In the genomic region with DNA sequence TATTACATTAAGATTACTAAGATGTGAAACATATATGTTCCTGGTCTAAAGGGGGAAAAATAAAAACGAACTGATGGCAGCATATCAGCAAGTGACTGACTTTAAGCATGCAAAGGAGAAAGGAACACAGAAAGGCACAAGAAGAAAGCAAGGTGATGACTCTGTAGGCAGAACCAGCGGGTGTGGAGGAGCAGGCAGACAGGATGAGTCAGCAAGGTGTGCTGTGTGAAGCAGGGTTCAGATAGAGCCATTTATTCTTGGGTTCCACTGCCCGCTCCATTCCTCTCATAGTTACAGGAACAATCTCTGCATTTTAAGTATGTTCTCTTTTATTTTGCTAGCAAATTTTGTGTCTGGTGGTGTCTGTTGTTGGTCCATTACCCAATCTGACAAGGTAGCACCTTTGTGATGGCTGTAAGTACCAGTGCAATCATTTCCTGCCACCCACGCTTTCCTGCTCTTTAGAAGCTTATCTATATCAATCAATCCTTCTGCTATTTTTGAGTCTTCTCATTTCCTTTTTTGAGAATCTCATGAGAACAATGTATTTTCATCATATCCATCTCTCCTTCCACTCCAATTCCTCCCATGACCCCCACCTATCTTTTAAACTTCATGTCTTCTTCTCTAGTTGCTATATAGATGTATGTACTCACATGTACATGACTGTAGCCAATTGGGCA, we compare ENCODE assay signal across 23 mouse cellular contexts. TPM values are rescaled to one million over a fixed set of nuclear protein-coding genes. Genes with fewer than 3 reads are reported as not detected.
DNase-seq lines count a peak whose midpoint lies in the region; ATAC-seq and TF ChIP-seq lines count a peak whose summit lies in the region.
"Had no signal": no experiment of that assay in that cellular context is flagged by ENCODE, and none has a peak within 500 bp of the region (broad histone marks: within the 10 kb centered on the region; RNA-seq: fewer than 3 reads in every experiment).

No protein-coding gene starts in this region.

- no peak overlapping the region for H3K9ac ChIP-seq in midbrain, embryonic 11.5 days (ENCODE audit: low read length)
- H3K9ac ChIP-seq in midbrain, embryonic 16.5 days (ENCODE audit: low read depth, low read length), result no peak overlapping the region
- H3K9ac ChIP-seq in MEL (ENCODE audit: control insufficient read depth, low read depth, low read length, poor library complexity, severe bottlenecking), result no peak overlapping the region
- H3K9ac ChIP-seq: forebrain, embryonic 15.5 days; hindbrain, embryonic 14.5 days; lung, embryonic 15.5 days; midbrain, embryonic 15.5 days; neural tube, embryonic 13.5 days had no signal

- peak; percentile 80 to 87 for TF ChIP-seq EP300 in MEL (IDR thresholded peaks at IDR 0.05; ENCODE audit: low read depth in 1 of 2, low read length in 2 of 2)

- no peaks in the 10 kb centered on the region for H3K9me3 ChIP-seq in midbrain, embryonic 11.5 days (ENCODE audit: control insufficient read depth, low read length)
- H3K9me3 ChIP-seq in midbrain, embryonic 16.5 days (replicated peaks; ENCODE audit: control insufficient read depth, low read length, poor library complexity, severe bottlenecking), result no peaks in the 10 kb centered on the region
- no peaks in the 10 kb centered on the region for H3K9me3 ChIP-seq in MEL (replicated peaks; ENCODE audit: insufficient read depth, low read length)
- H3K9me3 ChIP-seq: forebrain, embryonic 15.5 days; lung, embryonic 15.5 days; midbrain, embryonic 15.5 days; neural tube, embryonic 13.5 days had no signal

- no peak for TF ChIP-seq RAD21 in MEL (IDR thresholded peaks at IDR 0.05; ENCODE audit: low read depth, low read length)

- WGBS in midbrain, embryonic 11.5 days, result 87% methylated on average over 4 of the region's 4 CpGs
- 92% methylated on average over 4 of the region's 4 CpGs for WGBS in midbrain, embryonic 16.5 days

- H3K27me3 ChIP-seq in midbrain, embryonic 11.5 days (ENCODE audit: control insufficient read depth, insufficient read depth, low read length), result no peaks in the 10 kb centered on the region
- H3K27me3 ChIP-seq in midbrain, embryonic 16.5 days (ENCODE audit: control insufficient read depth, insufficient read depth, low read depth, low read length), result no peaks in the 10 kb centered on the region
- H3K27me3 ChIP-seq in MEL (ENCODE audit: control insufficient read depth in 1 of 2, insufficient read depth in 2 of 2, low read length in 2 of 2), result no peaks in the 10 kb centered on the region
- H3K27me3 ChIP-seq: CH12.LX; forebrain, embryonic 15.5 days; lung, embryonic 15.5 days; midbrain, embryonic 15.5 days; neural tube, embryonic 13.5 days had no signal

- TF ChIP-seq CTCF in MEL (IDR thresholded peaks at IDR 0.05 in 2 of 3, conservative IDR thresholded peaks at IDR 0.05 in 1 of 3; ENCODE audit: control insufficient read depth in 1 of 3, insufficient read depth in 1 of 3, low read depth in 2 of 3, low read length in 3 of 3, poor library complexity in 1 of 3, severe bottlenecking in 1 of 3), result no peak

- H3K27ac ChIP-seq in midbrain, embryonic 11.5 days (ENCODE audit: low read depth, low read length), result no peak overlapping the region
- no peak overlapping the region for H3K27ac ChIP-seq in midbrain, embryonic 16.5 days (ENCODE audit: low read length)
- peak overlapping the region; percentile 2; the same call in 1 of the 2 replicates for H3K27ac ChIP-seq in MEL (ENCODE audit: control insufficient read depth, low read depth, low read length)
- H3K27ac ChIP-seq: forebrain, embryonic 15.5 days; gastrocnemius, adult 2 months; heart, adult 2 months; hindbrain, embryonic 14.5 days; lung, embryonic 15.5 days; midbrain, embryonic 15.5 days; neural tube, embryonic 13.5 days had no signal

- peaks cover 39% of the 10 kb centered on the region for H3K79me2 ChIP-seq in MEL (ENCODE audit: control insufficient read depth, insufficient read depth, low read length, poor library complexity)

- H3K4me2 ChIP-seq in midbrain, embryonic 11.5 days, result no peak overlapping the region
- no peak overlapping the region for H3K4me2 ChIP-seq in midbrain, embryonic 16.5 days (ENCODE audit: low read length)
- H3K4me2 ChIP-seq: forebrain, embryonic 15.5 days; hindbrain, embryonic 14.5 days; liver, embryonic 11.5 days; lung, embryonic 15.5 days; midbrain, embryonic 15.5 days; neural tube, embryonic 13.5 days had no signal

- peaks cover 8% of the 10 kb centered on the region; the same call in 1 of the 2 replicates for H3K36me3 ChIP-seq in midbrain, embryonic 11.5 days (ENCODE audit: control insufficient read depth, insufficient read depth, low read length)
- peaks cover 14% of the 10 kb centered on the region; the same call in 1 of the 2 replicates for H3K36me3 ChIP-seq in midbrain, embryonic 16.5 days (ENCODE audit: control insufficient read depth, insufficient read depth, low read length)
- H3K36me3 ChIP-seq in MEL (ENCODE audit: control insufficient read depth in 1 of 2, insufficient read depth in 2 of 2, low read length in 2 of 2), result peaks cover 43 to 72% of the 10 kb centered on the region in 2 experiments

- no peak for ATAC-seq in midbrain, embryonic 11.5 days (ENCODE audit: low FRiP score)
- ATAC-seq in midbrain, embryonic 16.5 days, result no peak
- ATAC-seq: forebrain, embryonic 15.5 days; midbrain, embryonic 15.5 days had no signal

- TF ChIP-seq POLR2A in MEL (IDR thresholded peaks at IDR 0.05; ENCODE audit: control insufficient read depth in 1 of 2, insufficient read depth in 1 of 2, low read depth in 1 of 2, low read length in 2 of 2, poor library complexity in 1 of 2), result no peak

- no peaks in the 10 kb centered on the region for H3K4me1 ChIP-seq in midbrain, embryonic 11.5 days (ENCODE audit: control insufficient read depth, insufficient read depth, low read length)
- H3K4me1 ChIP-seq in midbrain, embryonic 16.5 days (ENCODE audit: control insufficient read depth, insufficient read depth, low read length), result no peaks in the 10 kb centered on the region
- peaks cover 4 to 21% of the 10 kb centered on the region in 2 experiments for H3K4me1 ChIP-seq in MEL (ENCODE audit: control insufficient read depth in 1 of 2, insufficient read depth in 2 of 2, low read length in 2 of 2)
- H3K4me1 ChIP-seq: forebrain, embryonic 15.5 days; lung, embryonic 15.5 days; midbrain, embryonic 15.5 days had no signal

- H3K4me3 ChIP-seq in midbrain, embryonic 11.5 days (ENCODE audit: low read depth, low read length), result no peak overlapping the region
- no peak overlapping the region for H3K4me3 ChIP-seq in midbrain, embryonic 16.5 days (ENCODE audit: low read depth, low read length)
- H3K4me3 ChIP-seq in MEL (ENCODE audit: control insufficient read depth in 1 of 2, insufficient read depth in 1 of 2, low read depth in 2 of 2, low read length in 2 of 2), result no peak overlapping the region
- H3K4me3 ChIP-seq: forebrain, embryonic 15.5 days; gastrocnemius, adult 2 months; heart, adult 2 months; lung, embryonic 15.5 days; midbrain, embryonic 15.5 days; neural tube, embryonic 13.5 days had no signal

- peak; percentile 75 for DNase-seq in midbrain, embryonic 11.5 days (ENCODE audit: low spot score, missing footprints)
- DNase-seq in B cell, adult 2 months, result peak; percentile 29 to 35
- DNase-seq in MEL (ENCODE audit: low read depth, low spot score) (peak; percentile 67), MN1 (ENCODE audit: low spot score) (no peak)
- DNase-seq in naive thymus-derived CD4-positive, alpha-beta T cell, adult 2 months (ENCODE audit: low read depth), result peak; percentile 87
- no peak for DNase-seq in right cerebral cortex, adult 2 months (ENCODE audit: low spot score in 2 of 2)
- no peak for DNase-seq in left cerebral cortex, adult 8-10 months (ENCODE audit: low spot score in 2 of 2)
- DNase-seq: adrenal gland, adult 8-10 months; cerebellum, adult 18-20 months; gastrocnemius, adult 2 months; heart, adult 2 months; heart, postnatal 10 days; kidney, adult 8-10 months; kidney, postnatal 36 days; spleen, adult 18-20 months had no signal

TF ChIP-seq in MEL, 35 proteins besides CTCF, POLR2A, EP300 and RAD21 (continues in another document):
- TF ChIP-seq TAL1 (IDR thresholded peaks at IDR 0.05; ENCODE audit: low read length), result peak; percentile 50; the same call in 1 of the 2 replicates
- peak; percentile 69; the same call in 1 of the 2 replicates for TF ChIP-seq TCF12 (IDR thresholded peaks at IDR 0.05; ENCODE audit: low read depth, low read length)
- 0 out of 2 replicates have a peak, but pooled peaks have one; percentile 28 for TF ChIP-seq SIN3A (IDR thresholded peaks at IDR 0.05; ENCODE audit: low read length)
- TF ChIP-seq ZNF384 (IDR thresholded peaks at IDR 0.05; ENCODE audit: low read depth, low read length), result no peak
- peak; percentile 71 for TF ChIP-seq ETS1 (IDR thresholded peaks at IDR 0.05; ENCODE audit: low read depth, low read length)
- TF ChIP-seq MYC (IDR thresholded peaks at IDR 0.05; ENCODE audit: low read depth, low read length), result 0 out of 2 replicates have a peak, but pooled peaks have one; percentile 26
- TF ChIP-seq SMC3 (IDR thresholded peaks at IDR 0.05; ENCODE audit: low read depth, low read length), result no peak
- TF ChIP-seq MAFK (IDR thresholded peaks at IDR 0.05; ENCODE audit: borderline replicate concordance, low read depth, low read length), result 0 out of 2 replicates have a peak, but pooled peaks have one; percentile 14
- no peak for TF ChIP-seq MAZ (IDR thresholded peaks at IDR 0.05; ENCODE audit: low read depth, low read length)
- no peak for TF ChIP-seq MYB (IDR thresholded peaks at IDR 0.05; ENCODE audit: low read depth, low read length)
- TF ChIP-seq MXI1 (IDR thresholded peaks at IDR 0.05; ENCODE audit: low read depth, low read length), result no peak
- no peak for TF ChIP-seq ZC3H11A (IDR thresholded peaks at IDR 0.05; ENCODE audit: low read depth, low read length)
- TF ChIP-seq CHD2 (IDR thresholded peaks at IDR 0.05; ENCODE audit: low read length), result no peak
- peak; percentile 85 for TF ChIP-seq GATA1 (IDR thresholded peaks at IDR 0.05; ENCODE audit: low read depth, low read length)

RNA-seq across cellular contexts. Expression of a gene that starts 21.4 kb away (rescaled TPM):
- polyA plus RNA-seq in midbrain, embryonic 11.5 days (2014; fragmentation: Nextera tagmentation; extraction: Ambion mirVana), result 12.6 and 13.9 TPM in 2 replicates
- 19.6 and 22.3 TPM in 2 replicates for polyA plus RNA-seq in midbrain, embryonic 16.5 days (2015; fragmentation: Nextera tagmentation; extraction: Ambion mirVana)
- 7.5 and 8.4 TPM in 2 replicates for total RNA-seq in MEL (2012; rRNA removed)
- polyA plus RNA-seq in MEL (2012; ENCODE audit: insufficient read depth in 1 of 2, insufficient read length in 2 of 2, low read depth in 1 of 2, low replicate concordance in 2 of 2, missing spikeins in 1 of 2), result 10 to 100 TPM in 1 of 2 experiments, not detected in 1; 16.5 TPM
- 10 to 100 TPM; 79.0 to 84.9 (median 81.5) TPM for total RNA-seq in left cerebral cortex, adult 8-10 months (2022)

RNA-seq across cellular contexts. Expression of a gene that starts 37.0 kb away (rescaled TPM):
- polyA plus RNA-seq in midbrain, embryonic 11.5 days (2014; fragmentation: Nextera tagmentation; extraction: Ambion mirVana), result 40.6 and 50.4 TPM in 2 replicates
- 19.1 and 19.8 TPM in 2 replicates for polyA plus RNA-seq in midbrain, embryonic 16.5 days (2015; fragmentation: Nextera tagmentation; extraction: Ambion mirVana)
- 64.6 and 66.1 TPM in 2 replicates for total RNA-seq in MEL (2012; rRNA removed)
- 100 to 1,000 TPM in 1 of 2 experiments, 10 to 100 TPM in 1; 82.8 to 221 TPM for polyA plus RNA-seq in MEL (2012; ENCODE audit: insufficient read depth in 1 of 2, insufficient read length in 2 of 2, low read depth in 1 of 2, low replicate concordance in 2 of 2, missing spikeins in 1 of 2)
- total RNA-seq in left cerebral cortex, adult 8-10 months (2022), result 10 to 100 TPM; 47.2 to 54.8 (median 50.0) TPM

Comparison
In these comparisons a context has a peak if more than half of its experiments do, and no peak if none do; other contexts are left out.
1. DNase-seq: peak in midbrain, embryonic 11.5 days (single experiment), B cell, adult 2 months (2 of 2), MEL (single experiment) and naive thymus-derived CD4-positive, alpha-beta T cell, adult 2 months (single experiment); none in MN1 (single experiment), right cerebral cortex, adult 2 months (0 of 2) and left cerebral cortex, adult 8-10 months (0 of 2).